Mouse (Mus musculus): Measurements from ENCODE around the gene Strn3. TPM values are rescaled to one million over a fixed set of nuclear protein-coding genes. Genes with fewer than 3 reads are reported as not detected.
"Not testable (repeated sequence)": the region's sequence is repeated elsewhere in the genome, so short reads cannot be mapped to it uniquely, and the experiment has no call there.

Gene Strn3
- polyA plus RNA-seq, 1 experiment = 7.1 TPM

GRCm38 (mm10) chr12:51655944-51656465 is 35.7 kb downstream of the Strn3 start:
- WGBS = 84% methylated on average over 1 of the region's 1 CpGs
- H3K4me1 ChIP-seq (ENCODE audit: control insufficient read depth, insufficient read depth, insufficient read length) = no peaks in the 10 kb centered on the region
- TF ChIP-seq CTCF (IDR thresholded peaks at IDR 0.05; ENCODE audit: extremely low read depth, insufficient read depth, insufficient read length, insufficient replicate concordance) = no peak
- TF ChIP-seq POLR2A (IDR thresholded peaks at IDR 0.05; ENCODE audit: low read depth, low read length) = no peak
- no peak overlapping the region for H3K27ac ChIP-seq (ENCODE audit: insufficient read depth, low read length)
- DNase-seq (ENCODE audit: low read depth in 1 of 2, low spot score in 2 of 2) = no peak
- peaks cover 8% of the 10 kb centered on the region for H3K36me3 ChIP-seq (ENCODE audit: control insufficient read depth, insufficient read depth, low read length)
- H3K27me3 ChIP-seq (ENCODE audit: control insufficient read depth, insufficient read depth, low read length) = no peaks in the 10 kb centered on the region
- H3K4me3 ChIP-seq (ENCODE audit: extremely low read depth, insufficient read depth, insufficient read length) = no peak overlapping the region

- peaks cover 12% of the 10 kb centered on the region for H3K36me3 ChIP-seq (ENCODE audit: control insufficient read depth, insufficient read depth, low read length)
- H3K4me3 ChIP-seq (ENCODE audit: extremely low read depth, insufficient read depth, insufficient read length); H3K27me3 ChIP-seq (ENCODE audit: control insufficient read depth, insufficient read depth, low read length); DNase-seq (ENCODE audit: low read depth in 1 of 2, low spot score in 2 of 2); H3K4me1 ChIP-seq (ENCODE audit: control insufficient read depth, insufficient read depth, insufficient read length); H3K27ac ChIP-seq (ENCODE audit: insufficient read depth, low read length): not testable (repeated sequence)
These were observed 42.3 kb downstream of the Strn3 start for GRCm38 (mm10) chr12:51649401-51649800.

- H3K4me1 ChIP-seq (ENCODE audit: control insufficient read depth, insufficient read depth, insufficient read length) = no peaks in the 10 kb centered on the region
- no peak overlapping the region for H3K4me3 ChIP-seq (ENCODE audit: extremely low read depth, insufficient read depth, insufficient read length)
- H3K27me3 ChIP-seq (ENCODE audit: control insufficient read depth, insufficient read depth, low read length) = no peaks in the 10 kb centered on the region
- peaks cover 1% of the 10 kb centered on the region; the same call in 1 of the 2 replicates for H3K36me3 ChIP-seq (ENCODE audit: control insufficient read depth, insufficient read depth, low read length)
- WGBS = 50% methylated on average over 6 of the region's 6 CpGs
- no peak for DNase-seq (ENCODE audit: low read depth in 1 of 2, low spot score in 2 of 2)
- H3K27ac ChIP-seq (ENCODE audit: insufficient read depth, low read length) = no peak overlapping the region
- TF ChIP-seq POLR2A (IDR thresholded peaks at IDR 0.05; ENCODE audit: low read depth, low read length) (no peak), CTCF (IDR thresholded peaks at IDR 0.05; ENCODE audit: extremely low read depth, insufficient read depth, insufficient read length, insufficient replicate concordance) (no peak)
These were observed 49.8 kb downstream of the Strn3 start for GRCm38 (mm10) chr12:51641871-51642270.

- WGBS = 50% methylated on average over 2 of the region's 2 CpGs
- H3K4me1 ChIP-seq (ENCODE audit: control insufficient read depth, insufficient read depth, insufficient read length) = no peaks in the 10 kb centered on the region
- TF ChIP-seq POLR2A (IDR thresholded peaks at IDR 0.05; ENCODE audit: low read depth, low read length) (no peak), CTCF (IDR thresholded peaks at IDR 0.05; ENCODE audit: extremely low read depth, insufficient read depth, insufficient read length, insufficient replicate concordance) (no peak)
These were observed 54.8 kb downstream of the Strn3 start for GRCm38 (mm10) chr12:51636689-51637470.

GRCm38 (mm10) chr12:51636260-51636659 is 55.4 kb downstream of the Strn3 start:
- no peak for TF ChIP-seq POLR2A (IDR thresholded peaks at IDR 0.05; ENCODE audit: low read depth, low read length)
- no peak for TF ChIP-seq CTCF (IDR thresholded peaks at IDR 0.05; ENCODE audit: extremely low read depth, insufficient read depth, insufficient read length, insufficient replicate concordance)
- Histone ChIP-seq H3K27ac (ENCODE audit: insufficient read depth, low read length) (no peak overlapping the region), H3K4me3 (ENCODE audit: extremely low read depth, insufficient read depth, insufficient read length) (no peak overlapping the region), H3K36me3 (ENCODE audit: control insufficient read depth, insufficient read depth, low read length) (0 out of 2 replicates have a peak, but pooled peaks cover 1% of the 10 kb centered on the region), H3K27me3 (ENCODE audit: control insufficient read depth, insufficient read depth, low read length) (no peaks in the 10 kb centered on the region), H3K4me1 (ENCODE audit: control insufficient read depth, insufficient read depth, insufficient read length) (no peaks in the 10 kb centered on the region)
- 88% methylated on average over 2 of the region's 2 CpGs for WGBS
- no peak for DNase-seq (ENCODE audit: low read depth in 1 of 2, low spot score in 2 of 2)

More at GRCm38 (mm10) chr12:51636689-51637470, 54.8 kb downstream of the Strn3 start:
- Histone ChIP-seq H3K4me3 (ENCODE audit: extremely low read depth, insufficient read depth, insufficient read length) (no peak overlapping the region), H3K27me3 (ENCODE audit: control insufficient read depth, insufficient read depth, low read length) (no peaks in the 10 kb centered on the region), H3K36me3 (ENCODE audit: control insufficient read depth, insufficient read depth, low read length) (0 out of 2 replicates have a peak, but pooled peaks cover 1% of the 10 kb centered on the region), H3K27ac (ENCODE audit: insufficient read depth, low read length) (no peak overlapping the region)
- DNase-seq (ENCODE audit: low read depth in 1 of 2, low spot score in 2 of 2) = no peak

GRCm38 (mm10) chr12:51633481-51633880 is 58.2 kb downstream of the Strn3 start:
- DNase-seq (ENCODE audit: low read depth in 1 of 2, low spot score in 2 of 2) = no peak
- TF ChIP-seq POLR2A (IDR thresholded peaks at IDR 0.05; ENCODE audit: low read depth, low read length) (no peak), CTCF (IDR thresholded peaks at IDR 0.05; ENCODE audit: extremely low read depth, insufficient read depth, insufficient read length, insufficient replicate concordance) (no peak)
- Histone ChIP-seq H3K4me1 (ENCODE audit: control insufficient read depth, insufficient read depth, insufficient read length) (no peaks in the 10 kb centered on the region), H3K4me3 (ENCODE audit: extremely low read depth, insufficient read depth, insufficient read length) (no peak overlapping the region), H3K36me3 (ENCODE audit: control insufficient read depth, insufficient read depth, low read length) (no peaks in the 10 kb centered on the region), H3K27me3 (ENCODE audit: control insufficient read depth, insufficient read depth, low read length) (no peaks in the 10 kb centered on the region), H3K27ac (ENCODE audit: insufficient read depth, low read length) (no peak overlapping the region)
- WGBS = 94% methylated on average over 4 of the region's 4 CpGs

GRCm38 (mm10) chr12:51623366-51623694 is 68.4 kb downstream of the Strn3 start:
- no peak for TF ChIP-seq CTCF (IDR thresholded peaks at IDR 0.05; ENCODE audit: extremely low read depth, insufficient read depth, insufficient read length, insufficient replicate concordance)
- TF ChIP-seq POLR2A (IDR thresholded peaks at IDR 0.05; ENCODE audit: low read depth, low read length) = no peak
- Histone ChIP-seq H3K4me1 (ENCODE audit: control insufficient read depth, insufficient read depth, insufficient read length) (no peaks in the 10 kb centered on the region), H3K27me3 (ENCODE audit: control insufficient read depth, insufficient read depth, low read length) (no peaks in the 10 kb centered on the region), H3K27ac (ENCODE audit: insufficient read depth, low read length) (no peak overlapping the region), H3K36me3 (ENCODE audit: control insufficient read depth, insufficient read depth, low read length) (peaks cover 9% of the 10 kb centered on the region), H3K4me3 (ENCODE audit: extremely low read depth, insufficient read depth, insufficient read length) (no peak overlapping the region)
- DNase-seq (ENCODE audit: low read depth in 1 of 2, low spot score in 2 of 2) = no peak
